Mouse (Mus musculus) liver, embryonic 14.5 days (tissue): Measurements from ENCODE around the gene Klhl29. TPM values are rescaled to one million over a fixed set of nuclear protein-coding genes. Genes with fewer than 3 reads are reported as not detected.

Experiments used
- ATAC-seq: fragments of 200-750 bp; cut with Nextera tagmentation; 2 replicates; pipeline ENCODE4 v1.8.0; 2017; ENCODE audit warnings: moderate number of reproducible peaks, mild to moderate bottlenecking, moderate library complexity; ENCODE audit not compliant: insufficient read depth
- DNase-seq, 3 experiments: peaks; one replicate each; pipeline ENCODE4 v3.0.0-alpha.2; 2012 to 2013; ENCODE audit warnings: low read depth in 3 of 3, low spot score in 3 of 3
- H3K27ac ChIP-seq: fragments of 300-500 bp; sonication (generic); 2 replicates; pipeline ENCODE4 v1.5.1; 2014; ENCODE audit warnings: moderate library complexity, mild to moderate bottlenecking, control low read depth, inconsistent platforms
- H3K27me3 ChIP-seq: fragments of 300-500 bp; sonication (generic); 2 replicates; pipeline ENCODE4 v1.6.1; 2014; ENCODE audit warnings: mild to moderate bottlenecking, low read length, moderate library complexity; ENCODE audit not compliant: control insufficient read depth, insufficient read depth
- H3K36me3 ChIP-seq: fragments of 300-500 bp; sonication (generic); replicated peaks from 2 replicates; pipeline ENCODE4 v1.6.1; 2014; ENCODE audit warnings: low read depth; ENCODE audit not compliant: control insufficient read depth, insufficient read depth
- H3K4me1 ChIP-seq, 2 experiments: fragments of 200-500 bp in 1 of 2; fragments of 300-500 bp in 1 of 2; sonication (generic) in 1 of 2; replicated peaks; 2 replicates each; pipeline ENCODE4 v1.6.1; 2012 to 2014; ENCODE audit warnings: antibody characterized with exemption in 1 of 2, inconsistent platforms in 1 of 2, low read length in 1 of 2; ENCODE audit not compliant: control insufficient read depth in 2 of 2, insufficient read depth in 2 of 2
- H3K4me2 ChIP-seq: fragments of 300-500 bp; sonication (generic); 2 replicates; pipeline ENCODE4 v1.6.1; 2014; ENCODE audit warnings: low read depth, mild to moderate bottlenecking, control low read depth, moderate library complexity
- H3K4me3 ChIP-seq, 2 experiments: fragments of 200-500 bp in 1 of 2; fragments of 300-500 bp in 1 of 2; sonication (generic) in 1 of 2; 2 replicates each; pipeline ENCODE4 v1.5.1; 2012 to 2014; ENCODE audit warnings: low read depth in 2 of 2, low read length in 2 of 2, mild to moderate bottlenecking in 2 of 2, control low read depth in 1 of 2, inconsistent platforms in 1 of 2, moderate library complexity in 1 of 2; ENCODE audit not compliant: insufficient read depth in 1 of 2
- H3K9ac ChIP-seq: fragments of 300-500 bp; sonication (generic); replicated peaks from 2 replicates; pipeline ENCODE4 v1.6.1; 2014; ENCODE audit warnings: mild to moderate bottlenecking, control low read depth, moderate library complexity
- H3K9me3 ChIP-seq: fragments of 300-500 bp; sonication (generic); 2 replicates; pipeline ENCODE4 v1.6.1; 2016; ENCODE audit warnings: low read length, mixed read lengths; ENCODE audit not compliant: control insufficient read depth
- CTCF ChIP-seq: IDR thresholded peaks from 2 replicates; pipeline ENCODE4 v1.5.1; 2016; ENCODE audit warnings: antibody characterized with exemption, low read depth, control low read depth
- EP300 ChIP-seq: IDR thresholded peaks from 2 replicates; pipeline ENCODE4 v1.6.1; 2016; ENCODE audit warnings: antibody characterized with exemption, low read depth
- WGBS: fragments of 180-500 bp; shearing (Covaris S2); extraction: QIAGEN DNeasy Blood & Tissue Kit; methylation state at CpG from one replicate; pipeline ENCODE4 v1.1.7; 2014; ENCODE audit not compliant: insufficient replicate concordance; 5-methylcytosine and 5-hydroxymethylcytosine counted together
- polyA plus RNA-seq, 2 experiments: library from polyadenylated mRNA; depleted of rRNA in 1 of 2; stranded (reverse) in 1 of 2; unstranded in 1 of 2; fragments of >200 nt; fragmentation: Nextera tagmentation in 1 of 2; extraction: Ambion mirVana in 1 of 2; gene quantifications; 2 replicates each; pipeline versions ENCODE4 v1.2.1 to v1.2.3; 2012 to 2014

Klhl29 gene
- polyA plus RNA-seq, 2 experiments: 0.06 to 0.11 TPM

DNA sequence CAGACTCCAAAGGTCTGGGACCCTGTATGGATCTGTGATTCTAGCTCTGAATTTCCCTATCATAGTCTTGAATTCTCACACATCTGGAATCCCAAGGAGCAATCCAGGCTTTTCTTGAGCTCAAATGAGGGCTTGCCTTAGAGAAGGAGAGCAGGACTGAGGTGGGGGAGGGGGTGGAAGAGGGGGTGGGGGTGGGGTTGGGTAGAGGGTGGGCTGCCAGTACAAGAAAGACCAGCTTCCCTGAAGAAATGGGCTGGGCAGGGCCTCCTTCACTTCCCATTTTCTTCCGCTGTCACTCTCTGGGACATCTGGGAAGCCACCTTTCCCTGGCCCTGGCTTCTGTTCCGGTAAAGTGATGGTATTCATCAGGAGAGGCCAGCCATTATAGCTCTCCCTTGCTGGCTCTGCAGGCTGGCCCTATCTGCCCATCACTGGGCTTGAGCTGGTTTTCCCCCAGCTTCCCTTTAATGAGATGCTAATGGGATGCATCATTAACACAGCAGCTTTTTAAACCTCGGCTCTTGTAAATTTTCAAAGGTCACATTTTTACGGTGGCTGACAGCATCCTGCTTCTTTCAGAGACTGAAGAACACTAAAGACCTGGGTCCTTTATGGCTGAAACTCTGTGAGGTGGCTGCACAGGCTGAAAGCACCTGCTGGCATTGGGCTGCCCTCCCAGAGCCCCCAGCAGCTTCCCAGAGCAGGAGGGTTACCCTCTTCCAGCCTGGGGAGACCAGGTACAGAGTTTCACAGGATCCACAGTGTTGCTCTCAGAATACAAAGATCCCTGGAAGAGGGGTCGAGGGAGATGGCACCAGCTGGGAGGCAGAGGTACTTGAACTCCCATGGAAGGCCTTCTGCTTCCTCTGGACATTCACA is 231.3 kb downstream of the Klhl29 start:
- no peak overlapping the region for H3K4me3 ChIP-seq

DNA sequence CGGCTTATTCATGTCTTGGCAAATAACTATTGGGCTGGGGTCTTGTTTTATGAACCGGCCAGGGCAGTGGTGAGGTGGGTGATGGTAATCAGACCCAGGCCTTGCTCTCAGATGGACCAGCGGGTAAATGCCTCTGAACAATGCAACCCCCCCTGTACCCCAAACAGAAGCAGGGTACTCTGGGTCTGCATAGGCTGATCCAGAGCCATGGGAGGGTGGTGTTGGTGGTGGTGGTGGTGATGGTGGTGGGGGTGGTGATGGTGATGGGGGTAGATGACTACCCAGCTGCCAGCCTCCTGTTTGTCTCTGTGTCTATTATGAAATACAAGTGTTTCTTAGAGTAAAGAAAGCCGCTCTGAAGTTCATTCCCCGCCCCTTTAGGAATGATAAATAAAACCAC is 232.3 kb downstream of the Klhl29 start:
- TF ChIP-seq CTCF (no peak), EP300 (no peak)
- no peak overlapping the region for H3K4me2 ChIP-seq
- 55% methylated on average over 5 of the region's 5 CpGs for WGBS
- H3K27ac ChIP-seq: no peak overlapping the region
- ATAC-seq: no peak
- no peaks in the 10 kb centered on the region for H3K27me3 ChIP-seq
- DNase-seq: no peak
- no peaks in the 10 kb centered on the region for H3K36me3 ChIP-seq
- no peak overlapping the region for H3K9ac ChIP-seq
- no peaks in the 10 kb centered on the region for H3K9me3 ChIP-seq
- H3K4me3 ChIP-seq: no peak overlapping the region
- no peaks in the 10 kb centered on the region for H3K4me1 ChIP-seq

More for the DNA sequence above, 231.3 kb downstream of the Klhl29 start:
- H3K36me3 ChIP-seq: no peaks in the 10 kb centered on the region
- TF ChIP-seq CTCF: no peak
- TF ChIP-seq EP300: no peak
- ATAC-seq (no peak), DNase-seq (no peak)
- no peaks in the 10 kb centered on the region for H3K27me3 ChIP-seq
- WGBS: 39% methylated on average over 5 of the region's 5 CpGs
- no peak overlapping the region for H3K4me2 ChIP-seq
- H3K27ac ChIP-seq: no peak overlapping the region
- H3K9me3 ChIP-seq: no peaks in the 10 kb centered on the region
- no peak overlapping the region for H3K9ac ChIP-seq
- no peaks in the 10 kb centered on the region for H3K4me1 ChIP-seq

GRCm38 (mm10) chr12:5142776-5143175 is 232.7 kb downstream of the Klhl29 start:
- Histone ChIP-seq H3K36me3 (no peaks in the 10 kb centered on the region), H3K4me1 (no peaks in the 10 kb centered on the region), H3K4me2 (no peak overlapping the region), H3K9me3 (no peaks in the 10 kb centered on the region), H3K9ac (no peak overlapping the region), H3K27ac (no peak overlapping the region), H3K4me3 (no peak overlapping the region), H3K27me3 (no peaks in the 10 kb centered on the region)
- 10% methylated on average over 3 of the region's 3 CpGs for WGBS
- no peak for ATAC-seq
- no peak for DNase-seq
- TF ChIP-seq CTCF: peak; percentile 61
- no peak for TF ChIP-seq EP300

DNA sequence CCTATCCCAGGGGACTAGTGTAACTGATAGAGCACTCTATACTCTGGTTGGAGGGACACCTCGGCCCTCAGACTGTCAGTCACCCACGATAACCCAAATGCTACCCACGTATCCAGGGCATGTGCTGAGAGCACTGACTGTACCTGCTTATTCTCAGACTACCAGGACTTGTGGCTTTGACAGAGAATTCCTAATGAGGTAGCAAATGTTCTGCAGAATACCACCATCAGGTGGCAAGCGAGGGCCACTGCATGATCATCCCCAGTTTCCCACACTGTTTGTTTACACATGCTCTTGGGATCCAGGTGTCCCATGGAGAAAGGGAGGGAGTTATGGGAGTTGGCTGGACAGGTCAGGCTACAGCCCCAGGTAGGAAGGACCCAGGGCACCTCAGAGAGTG is 234.4 kb downstream of the Klhl29 start:
- 29% methylated on average over 4 of the region's 4 CpGs for WGBS
- H3K4me3 ChIP-seq: no peak overlapping the region
- H3K27ac ChIP-seq: no peak overlapping the region
- ATAC-seq (no peak), DNase-seq (no peak)
- TF ChIP-seq CTCF: no peak
- no peak for TF ChIP-seq EP300
- no peaks in the 10 kb centered on the region for H3K36me3 ChIP-seq
- H3K4me2 ChIP-seq: no peak overlapping the region
- no peak overlapping the region for H3K9ac ChIP-seq
- no peaks in the 10 kb centered on the region for H3K27me3 ChIP-seq
- no peaks in the 10 kb centered on the region for H3K4me1 ChIP-seq
- H3K9me3 ChIP-seq: no peaks in the 10 kb centered on the region

GRCm38 (mm10) chr12:5139302-5139701 is 236.2 kb downstream of the Klhl29 start:
- no peak overlapping the region for H3K4me2 ChIP-seq
- H3K4me3 ChIP-seq: no peak overlapping the region

More at GRCm38 (mm10) chr12:5139302-5139701, 236.2 kb downstream of the Klhl29 start:
- no peaks in the 10 kb centered on the region for H3K36me3 ChIP-seq
- H3K9ac ChIP-seq: no peak overlapping the region
- TF ChIP-seq EP300 (no peak), CTCF (no peak)
- no peaks in the 10 kb centered on the region for H3K27me3 ChIP-seq
- no peaks in the 10 kb centered on the region for H3K4me1 ChIP-seq
- H3K27ac ChIP-seq: no peak overlapping the region
- DNase-seq (no peak), ATAC-seq (no peak)
- WGBS: 47% methylated on average over 4 of the region's 4 CpGs
- H3K9me3 ChIP-seq: no peaks in the 10 kb centered on the region
